Mouse (Mus musculus): ENCODE data around the gene Atp5d.

DNA sequence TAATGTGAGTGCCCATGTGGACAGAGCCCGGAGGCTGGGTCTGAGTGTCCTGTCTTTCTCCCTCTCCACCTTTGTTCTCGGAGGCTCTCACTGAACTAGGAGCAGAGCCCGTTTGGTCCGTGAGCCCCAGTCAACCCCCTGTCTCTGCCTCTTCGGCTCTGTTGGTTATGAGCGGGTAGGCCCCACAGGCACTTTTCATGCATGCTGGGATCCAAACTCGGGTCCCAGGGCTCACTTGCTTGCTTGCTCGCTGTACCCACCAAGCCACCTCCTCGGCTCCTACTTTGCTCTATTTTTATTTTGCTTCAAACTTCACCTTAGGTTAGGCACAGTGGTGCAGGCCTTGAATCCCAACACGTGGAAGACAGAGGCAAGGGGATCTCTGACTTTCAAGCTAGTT lies 49.3 kb downstream of the Atp5d start:
- TF ChIP-seq POLR2A (IDR thresholded peaks at IDR 0.05; ENCODE audit: insufficient read depth, low read length) (no peak), CTCF (IDR thresholded peaks at IDR 0.05; ENCODE audit: low read depth, low read length) (no peak)
